Mouse (Mus musculus) spleen, adult 18-20 months (tissue): ENCODE data around the gene Fer1l5.
A peak's percentile ranks its signal among the peaks of the same experiment; 100 is the strongest.

ENCODE experiments used
- DNase-seq, 2 experiments: peaks; one replicate each; pipeline ENCODE4 v3.0.0; 2022; ENCODE audit warnings: mixed read lengths in 2 of 2

The Fer1l5 gene

DNA sequence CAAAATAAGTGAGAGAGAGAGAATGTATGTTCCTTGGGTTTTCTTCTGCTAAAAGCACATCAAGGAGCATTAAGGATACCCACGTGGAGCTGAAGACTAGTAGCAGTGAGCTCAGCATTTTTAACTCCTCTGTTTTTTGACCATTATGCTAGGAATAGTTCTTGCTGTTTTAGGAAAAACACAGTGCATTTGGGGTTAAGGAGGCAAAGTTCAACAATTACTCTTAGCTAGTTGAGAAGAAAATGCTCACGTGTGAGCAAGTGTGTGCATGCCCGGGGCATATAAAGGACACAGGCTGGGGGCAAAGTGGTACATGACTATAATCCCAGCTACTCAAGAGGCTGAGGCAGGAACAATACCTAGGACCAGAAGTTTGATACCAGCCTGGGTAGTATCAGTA, 61.5 kb downstream of the Fer1l5 start:
- DNase-seq = no peak

DNA sequence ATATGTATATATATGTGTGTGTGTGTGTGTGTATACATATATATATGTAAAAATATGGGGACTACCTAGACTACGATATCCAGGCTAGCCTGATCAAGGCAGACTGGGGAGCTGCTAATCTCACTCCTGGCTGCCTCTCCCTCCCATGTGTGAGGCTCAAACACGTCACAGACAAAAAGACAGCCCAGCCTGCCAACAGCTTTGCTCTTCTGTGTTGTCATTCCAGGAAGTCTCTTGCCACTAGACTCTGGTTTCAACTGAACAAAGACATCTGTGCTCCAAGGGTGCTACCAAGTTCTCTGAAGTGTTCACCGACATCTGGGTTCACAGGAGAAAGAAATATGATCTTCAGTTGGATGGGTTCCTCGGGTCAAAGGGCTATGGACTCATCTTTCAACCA, 63.0 kb downstream of the Fer1l5 start:
- no peak for DNase-seq

DNA sequence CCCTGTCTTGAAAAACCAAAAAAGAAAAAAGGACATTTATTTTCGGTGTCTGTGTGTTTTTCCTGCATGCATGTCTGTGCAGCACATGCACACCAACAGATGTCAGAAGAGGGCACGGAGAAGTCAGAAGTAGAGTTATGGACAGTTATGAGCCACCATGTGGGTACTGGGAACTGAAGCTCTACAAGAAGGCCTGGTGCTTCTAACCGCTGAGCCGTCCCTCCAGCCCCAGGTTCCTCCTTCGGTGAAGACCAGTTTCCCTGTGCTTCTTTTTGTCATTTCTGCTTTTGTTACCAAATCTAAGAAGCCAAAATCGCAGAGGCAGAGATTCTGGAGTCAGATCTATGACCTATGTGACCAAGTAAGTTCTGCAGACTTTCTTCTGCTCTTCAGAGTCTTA, 64.4 kb downstream of the Fer1l5 start:
- no peak for DNase-seq

DNA sequence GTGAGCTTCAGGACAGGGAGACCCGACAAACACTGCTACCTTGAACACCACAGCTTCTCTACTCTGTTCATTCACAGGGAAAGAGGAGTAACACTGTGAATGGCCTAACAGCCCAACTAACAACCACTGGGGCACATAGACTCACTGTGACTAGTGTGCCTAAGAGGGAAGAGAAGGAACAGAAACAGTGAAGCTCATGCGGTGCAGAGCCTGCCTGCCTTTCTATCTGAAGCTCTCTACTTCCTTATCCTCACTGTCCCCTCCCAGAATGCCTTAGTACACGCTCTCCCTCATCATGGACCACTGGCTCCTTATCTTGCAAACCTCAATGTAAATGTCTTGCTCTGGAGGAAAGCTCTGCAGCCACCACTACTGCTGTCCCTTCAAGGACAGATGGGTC, 65.1 kb downstream of the Fer1l5 start:
- no peak for DNase-seq

DNA sequence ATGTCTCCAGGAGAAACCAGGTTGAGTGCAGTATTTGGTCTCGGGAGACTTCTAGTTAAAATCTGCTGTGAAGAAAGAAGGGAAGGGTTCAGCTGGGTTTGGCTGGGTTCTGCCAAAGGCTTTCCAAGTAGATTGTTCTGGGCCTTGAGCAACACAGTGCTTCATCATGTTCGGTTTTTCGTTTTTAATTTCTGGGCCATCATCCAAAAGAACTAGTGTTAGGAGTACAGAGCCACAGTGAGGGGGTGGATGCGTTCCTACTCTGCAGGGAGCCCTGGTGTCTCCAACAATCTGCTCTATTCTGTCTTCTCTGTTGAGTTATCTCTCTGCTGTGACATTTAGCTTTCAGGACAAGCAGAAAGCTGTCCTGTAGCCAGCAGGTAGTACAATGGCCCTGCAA, 69.0 kb downstream of the Fer1l5 start:
- no peak for DNase-seq

DNA sequence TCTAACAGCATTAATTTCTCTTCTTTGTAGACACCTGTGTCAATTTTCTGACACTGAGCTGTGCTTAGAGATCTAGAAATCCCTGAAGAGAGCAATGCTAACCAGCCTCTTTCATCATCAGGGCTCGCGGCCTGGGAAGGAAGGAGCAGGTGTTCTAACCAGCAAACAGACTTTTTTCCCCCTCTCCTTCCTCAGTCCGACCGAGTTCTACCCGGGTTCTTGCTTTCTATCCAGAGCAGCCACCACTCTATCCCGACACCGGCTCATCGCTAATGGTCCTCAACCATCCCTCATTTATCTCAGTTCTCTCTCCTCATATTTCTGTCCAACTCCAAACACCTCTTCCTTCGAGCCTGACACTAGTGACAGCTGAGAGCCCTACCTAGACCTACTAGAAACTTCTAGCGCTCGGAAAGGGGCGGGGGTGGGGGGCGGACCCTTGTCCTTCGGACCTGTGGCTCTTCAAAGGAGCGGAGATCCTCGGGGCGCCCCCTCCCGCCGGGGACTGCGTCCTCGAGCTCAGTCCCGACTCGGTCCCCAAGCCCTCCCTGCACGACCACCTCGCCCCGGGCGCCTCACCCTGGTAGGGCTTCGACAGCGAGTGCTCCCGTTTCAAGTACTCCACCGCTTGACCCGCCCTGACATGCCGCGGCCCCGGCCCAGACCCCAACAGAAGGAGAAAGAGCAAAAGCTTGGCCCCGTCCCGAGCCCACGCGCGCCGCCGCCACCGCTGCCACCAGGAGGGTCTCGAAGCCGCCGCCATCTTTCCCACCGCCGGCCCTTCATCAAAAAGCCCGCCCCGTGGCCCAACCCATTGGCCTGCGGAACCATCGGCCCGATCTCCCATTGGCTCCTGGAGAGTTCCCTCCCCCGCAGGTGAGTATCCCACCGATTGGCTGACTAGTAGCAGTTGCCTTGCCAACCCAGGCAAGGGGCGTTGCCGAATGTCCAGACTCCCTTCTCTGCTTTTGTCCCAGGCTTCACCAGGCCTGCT, 72.7 kb downstream of the Fer1l5 start, which contains the start of gene Lman2l:
Gene Lman2l (minus strand): TSS at position 801 of the 994 bp plus-strand sequence.
- DNase-seq = peak; percentile 92 to 93

DNA sequence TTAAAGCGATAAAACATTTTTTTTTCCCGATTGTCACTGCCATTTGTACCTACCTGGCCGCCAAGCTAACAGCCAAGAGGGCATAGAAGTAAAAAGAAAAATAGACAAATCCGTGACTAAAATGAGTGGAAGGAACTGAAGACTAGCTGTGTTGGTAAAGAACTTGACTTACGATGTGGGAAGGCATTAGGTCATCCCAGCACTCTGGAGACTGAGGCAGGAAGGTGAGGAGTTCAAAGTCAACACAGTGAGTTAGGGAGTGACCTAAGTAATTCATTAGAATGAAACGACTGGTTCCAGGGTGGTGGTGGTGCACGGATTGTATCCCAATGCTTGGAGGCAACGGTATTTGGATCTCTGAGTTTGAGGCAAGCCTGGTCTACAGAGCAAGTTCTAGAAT, 73.4 kb downstream of the Fer1l5 start:
- no peak for DNase-seq

DNA sequence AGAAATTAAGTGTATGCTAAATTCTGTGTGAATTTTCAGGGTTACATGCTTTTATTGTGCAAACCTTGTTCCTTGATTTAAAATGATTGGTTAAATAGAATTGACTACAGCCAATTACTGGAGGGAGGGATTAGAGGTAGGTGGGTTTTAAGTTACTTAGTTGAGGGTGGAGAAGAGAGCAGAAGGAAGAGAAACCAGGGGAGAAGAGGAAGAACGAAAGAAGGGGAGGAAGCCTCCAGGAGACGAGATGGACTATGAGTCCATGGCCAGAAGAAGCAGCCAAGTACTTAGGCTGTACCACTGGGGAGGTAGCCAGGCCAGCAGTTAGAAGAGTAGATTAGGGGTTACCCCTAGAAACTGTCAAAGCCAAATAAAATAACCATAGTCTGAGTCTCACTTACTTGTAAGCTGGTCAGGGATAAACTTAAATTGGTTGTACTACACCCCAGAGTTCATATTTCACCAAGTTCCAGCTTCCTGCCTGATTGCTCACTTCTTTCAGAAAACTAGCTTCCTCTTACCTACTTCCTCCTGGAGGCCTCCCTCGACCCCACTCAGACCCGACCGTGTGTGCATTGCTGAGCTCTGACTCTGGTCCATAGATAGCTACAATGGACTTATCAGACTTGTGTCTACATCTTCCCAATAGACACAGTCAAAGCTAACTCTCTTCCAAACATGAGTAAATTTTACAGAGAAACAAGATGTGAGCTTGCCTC, 74.2 kb downstream of the Fer1l5 start:
- no peak for DNase-seq

DNA sequence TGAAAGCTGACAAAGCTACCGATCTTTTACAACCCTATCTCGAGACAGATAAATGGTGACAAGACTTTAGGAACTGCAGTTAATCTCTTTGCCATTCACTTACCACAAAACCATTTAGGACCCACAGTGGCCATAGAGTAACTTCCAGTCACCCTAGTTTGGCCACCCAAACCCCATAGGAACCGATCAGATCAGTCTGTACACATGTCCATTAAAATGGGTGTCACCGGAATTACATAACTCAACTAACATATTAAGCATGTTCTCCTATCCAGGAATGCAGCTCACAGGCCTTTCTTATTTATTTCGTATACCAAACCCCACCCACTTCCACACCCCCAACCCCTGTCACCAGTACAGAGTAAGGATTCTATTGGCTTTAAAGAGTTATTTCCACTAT, 74.8 kb downstream of the Fer1l5 start:
- no peak for DNase-seq

DNA sequence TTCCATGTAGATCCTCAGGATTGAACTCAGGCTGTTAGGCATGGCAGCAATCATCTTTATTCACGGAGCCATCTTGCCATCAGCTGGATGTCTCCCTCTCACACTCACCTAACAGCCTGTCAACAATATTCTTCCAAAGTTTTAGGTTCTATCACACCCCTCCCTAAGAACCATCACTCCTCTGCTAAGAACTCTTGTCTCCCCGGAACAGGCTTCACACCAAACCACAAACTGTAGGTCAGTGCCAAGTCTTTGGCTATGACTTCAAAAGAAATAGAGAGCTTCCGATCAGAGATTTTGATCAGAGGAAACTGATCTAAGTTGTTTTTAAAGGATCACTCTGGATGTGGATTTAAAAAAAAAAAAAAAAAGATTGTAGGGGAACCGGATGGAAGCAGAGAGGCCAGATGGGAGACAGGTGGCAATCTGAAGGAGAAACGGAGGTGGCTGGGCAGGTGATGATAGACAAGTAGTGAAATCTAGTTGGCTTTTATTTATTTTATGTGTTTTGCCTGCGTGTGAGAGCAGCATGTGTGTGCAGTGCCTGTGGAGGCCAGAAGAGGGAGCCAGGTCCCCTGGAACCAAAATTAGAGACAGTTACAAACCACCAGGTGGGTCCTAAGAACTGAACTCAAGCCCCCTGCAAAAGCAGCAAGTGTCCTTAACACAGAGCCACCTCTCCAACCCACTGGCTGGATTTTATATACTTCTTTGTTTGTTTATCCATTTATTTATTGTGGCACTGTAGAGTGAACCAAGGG, 82.1 kb downstream of the Fer1l5 start:
- DNase-seq = no peak

DNA sequence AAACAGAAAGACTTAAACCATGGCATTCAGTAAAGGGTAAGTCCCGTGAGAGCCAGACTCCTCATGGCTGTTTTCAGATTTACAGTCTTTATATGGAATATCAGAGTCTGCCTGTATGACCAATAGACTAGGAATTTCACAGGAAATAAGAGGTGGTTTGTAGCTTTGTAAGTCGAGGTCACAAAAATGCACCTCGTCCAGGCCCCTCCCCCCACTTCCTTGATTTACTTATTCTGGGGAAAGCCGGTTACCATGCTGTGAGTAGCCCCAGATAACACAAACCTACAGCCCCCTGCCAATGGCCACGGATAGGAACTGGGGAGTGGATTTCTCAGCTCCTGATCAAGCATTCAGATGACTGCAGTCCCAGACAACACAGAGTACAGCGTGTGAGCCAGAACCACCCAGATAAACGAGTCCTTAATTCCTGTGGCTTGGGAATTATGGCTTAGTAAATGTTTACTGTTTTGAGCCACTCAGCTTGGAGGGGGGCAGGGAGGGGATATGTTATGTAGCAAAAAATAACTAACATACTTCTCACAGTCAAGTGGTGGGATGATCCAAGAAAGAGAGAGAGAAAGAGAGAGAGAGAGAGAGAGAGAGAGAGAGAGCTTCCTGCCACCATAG, 85.4 kb downstream of the Fer1l5 start:
- DNase-seq = no peak

DNA sequence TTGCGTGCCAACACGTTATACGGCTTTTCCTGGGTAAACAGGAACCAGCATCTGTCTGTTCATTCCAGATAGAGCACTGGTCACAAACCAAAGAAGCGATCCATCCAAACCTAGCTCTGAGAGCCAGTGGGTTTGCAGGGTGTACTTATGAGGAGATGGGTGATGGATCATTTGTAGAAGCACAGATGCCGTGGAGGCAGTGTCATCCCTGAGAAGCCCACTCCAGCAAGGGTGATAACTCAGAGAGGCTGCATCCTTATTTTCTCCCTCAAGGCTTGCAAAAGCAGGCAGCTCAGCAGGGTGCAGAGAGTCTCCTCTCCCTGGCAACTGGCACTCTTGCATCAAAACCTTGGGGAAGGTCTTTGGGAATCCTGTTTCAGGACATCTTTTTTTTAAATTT, 86.1 kb downstream of the Fer1l5 start:
- no peak for DNase-seq

DNA sequence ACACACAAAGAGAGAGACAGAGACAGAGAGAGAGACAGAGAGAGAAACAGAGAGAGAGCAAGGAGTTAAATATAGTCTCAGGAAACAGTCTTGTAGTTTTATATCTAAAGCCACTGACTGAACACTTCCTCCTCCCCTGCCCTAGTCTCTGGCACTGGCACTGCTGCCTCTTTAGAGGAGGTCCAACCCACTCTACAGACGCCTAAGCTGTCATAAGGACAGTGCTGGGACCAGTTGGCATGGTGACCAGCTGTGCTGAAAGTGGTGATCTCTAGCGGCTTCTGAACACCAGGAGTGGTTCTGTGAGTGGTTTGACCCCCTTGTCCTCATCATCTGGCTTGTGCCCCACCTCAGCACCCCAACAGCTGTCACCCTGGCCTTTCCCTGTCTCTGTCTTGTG, 89.7 kb downstream of the Fer1l5 start:
- DNase-seq = no peak

DNA sequence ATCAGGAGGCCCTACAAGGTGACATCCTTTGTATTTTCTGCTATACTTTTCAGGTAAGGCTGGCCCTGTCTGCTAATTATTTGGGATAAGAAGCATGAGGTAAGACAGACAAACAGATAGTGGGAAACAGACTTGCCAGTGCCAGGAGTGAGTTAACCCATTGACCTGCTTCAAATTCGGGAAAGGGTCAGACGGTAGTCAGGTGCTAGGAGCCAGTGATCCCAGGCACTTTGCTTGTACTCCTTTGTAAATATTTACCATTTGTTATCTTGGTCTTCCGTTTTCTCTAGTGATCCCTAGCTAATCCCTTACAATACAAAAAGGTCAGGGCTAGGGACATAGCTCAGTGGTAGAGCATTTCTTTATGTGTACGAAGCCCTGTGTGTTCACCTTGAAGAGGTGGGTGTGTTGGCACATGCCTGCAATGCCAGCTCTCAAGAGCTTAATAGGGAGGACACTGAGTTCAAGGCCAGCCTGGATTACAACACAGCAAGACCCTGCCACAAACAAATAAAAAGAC, 93.6 kb downstream of the Fer1l5 start:
- DNase-seq = no peak

DNA sequence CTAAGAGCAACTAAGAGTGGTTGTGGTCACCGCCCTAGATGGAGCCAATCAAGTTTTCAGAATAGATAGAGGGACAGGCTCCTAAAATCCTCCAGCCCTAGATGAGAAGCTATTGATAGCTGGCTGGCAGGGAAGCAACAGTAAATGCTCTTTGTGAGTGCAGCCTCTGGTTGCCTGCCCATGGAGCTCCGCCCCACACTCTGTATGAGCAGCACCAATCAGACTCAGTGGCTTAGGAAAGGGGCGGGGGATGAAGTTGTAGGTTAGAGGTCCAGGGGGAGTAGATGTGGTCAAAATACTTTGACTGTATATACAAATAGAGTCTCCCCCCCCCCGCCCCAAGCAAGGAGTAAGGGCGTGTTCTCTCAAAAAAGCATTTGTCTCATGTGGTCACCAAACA, 95.4 kb downstream of the Fer1l5 start:
- DNase-seq = no peak

DNA sequence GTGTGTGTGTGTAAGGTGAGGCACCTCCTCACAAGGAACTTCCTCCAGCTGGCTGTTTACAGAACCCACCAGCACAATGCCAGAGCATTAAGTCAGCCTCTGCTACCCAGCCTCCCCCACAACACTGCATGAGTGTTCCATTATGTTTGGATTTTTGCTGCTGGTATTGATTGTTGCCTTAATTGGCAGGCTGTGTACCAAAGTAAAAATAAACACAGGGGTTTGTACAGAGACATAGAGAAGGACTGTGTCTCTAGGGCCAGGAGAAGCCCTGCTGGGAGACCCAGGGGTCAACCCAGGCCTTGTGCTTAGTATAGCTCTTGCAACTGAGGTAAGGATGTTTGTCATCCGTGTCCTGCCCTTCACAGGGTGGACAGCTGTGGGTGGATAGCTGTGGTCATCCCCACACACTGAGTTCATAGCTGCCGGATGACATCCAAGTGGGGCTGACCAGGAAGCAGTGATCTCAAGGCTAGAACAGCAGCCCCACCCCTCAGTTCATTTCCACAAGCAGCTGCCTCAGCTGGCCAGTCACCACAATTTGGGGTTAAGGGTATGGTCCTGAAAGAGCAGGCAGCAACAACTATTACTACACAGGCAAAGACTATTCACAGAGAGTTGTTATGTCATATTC, 97.8 kb downstream of the Fer1l5 start:
- no peak for DNase-seq

DNA sequence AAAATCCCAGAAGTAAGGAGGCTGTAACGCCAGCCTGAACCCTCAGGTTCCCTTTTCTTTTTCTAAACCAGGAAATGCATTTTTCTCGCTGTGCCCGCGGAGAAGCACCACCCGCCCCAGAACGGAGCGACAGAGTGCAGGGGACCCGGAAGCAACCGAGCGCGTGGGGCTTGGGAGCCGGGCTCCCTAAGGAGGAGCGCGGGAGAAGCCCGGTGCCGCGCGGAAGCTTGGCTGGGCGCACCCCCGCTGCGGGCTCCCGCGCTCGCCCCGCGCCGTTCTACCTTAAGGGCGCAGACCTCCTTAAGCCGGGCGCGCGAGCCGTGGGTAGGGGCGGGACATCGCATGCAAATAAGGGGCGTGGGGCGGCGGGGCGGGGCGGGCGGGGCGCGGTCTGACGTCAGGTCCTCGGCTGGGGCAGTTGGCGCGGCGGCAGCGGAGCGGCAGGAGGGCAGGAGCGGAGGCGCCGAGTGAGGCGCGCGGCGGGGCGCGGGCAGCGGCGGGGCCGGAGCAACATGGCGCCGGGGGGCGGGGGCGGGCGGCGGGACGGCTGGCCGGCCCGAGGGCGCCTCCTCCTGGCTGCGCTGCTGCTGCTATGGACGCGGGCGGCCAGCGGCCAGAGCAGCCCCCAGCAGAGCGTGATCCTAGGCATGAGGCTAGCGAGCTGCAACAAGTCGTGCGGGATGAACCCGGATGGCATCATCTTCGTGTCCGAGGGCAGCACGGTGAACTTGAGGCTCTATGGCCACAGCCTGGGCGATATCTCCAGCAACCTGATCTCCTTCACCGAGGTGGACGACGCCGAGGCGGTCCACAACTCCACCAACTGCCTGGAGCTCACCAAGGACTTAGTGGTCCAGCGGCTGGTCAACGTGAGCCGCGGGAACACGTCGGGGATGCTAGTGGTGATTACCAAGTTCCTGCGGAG, 99.4 kb downstream of the Fer1l5 start, which contains the start of gene Cnnm4:
Gene Cnnm4 (plus strand): TSS at position 440 of the 925 bp plus-strand sequence.
- DNase-seq = peak; percentile 83 to 85
